Mouse (Mus musculus) spleen, adult 12 weeks (tissue): ENCODE results near the gene Prep.
"Not testable (repeated sequence)": the region's sequence is repeated elsewhere in the genome, so short reads cannot be mapped to it uniquely, and the experiment has no call there.

Source experiments
- DNase-seq: peaks from one replicate; pipeline ENCODE4 v3.0.0; 2022; ENCODE audit warnings: low spot score

The Prep gene

DNA sequence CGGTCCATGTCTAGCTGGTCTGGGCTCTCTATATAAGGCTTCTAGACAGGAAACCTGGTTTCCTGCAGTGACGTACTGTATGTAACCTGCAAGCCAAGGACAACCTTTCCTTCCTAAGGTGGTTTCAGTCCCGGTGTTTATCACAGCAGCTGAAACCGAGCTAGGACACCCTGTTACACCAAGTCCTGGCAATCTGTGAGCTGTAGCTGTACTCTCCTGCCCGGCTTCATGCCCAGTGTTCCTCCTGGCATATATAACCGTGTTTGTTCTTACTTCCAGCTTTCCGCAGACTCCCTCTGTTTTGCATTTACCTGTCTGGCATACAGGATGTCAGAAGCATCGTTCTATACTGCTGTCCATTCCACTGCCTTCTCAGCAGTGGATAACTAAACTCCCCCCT, 51.4 kb downstream of the Prep start:
- DNase-seq = no peak

DNA sequence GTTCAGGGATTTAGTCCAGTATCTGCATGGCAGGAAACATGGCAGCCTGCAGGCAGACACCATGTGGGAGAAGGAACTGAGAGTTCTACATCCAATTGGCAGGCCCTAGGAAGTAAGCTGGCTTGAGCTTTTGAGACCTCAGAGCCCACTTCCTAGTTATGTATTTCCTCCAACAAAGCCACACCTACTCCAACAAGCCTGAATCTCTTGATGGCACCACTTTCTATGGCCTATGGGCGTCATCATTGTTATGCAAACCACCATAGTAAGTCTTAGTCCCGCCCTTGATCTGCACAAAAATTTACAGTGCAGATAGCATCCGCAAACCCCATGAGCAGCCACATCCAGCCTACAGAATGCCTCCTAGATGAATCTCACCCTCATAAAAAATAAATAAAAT, 54.6 kb downstream of the Prep start:
- no peak for DNase-seq

DNA sequence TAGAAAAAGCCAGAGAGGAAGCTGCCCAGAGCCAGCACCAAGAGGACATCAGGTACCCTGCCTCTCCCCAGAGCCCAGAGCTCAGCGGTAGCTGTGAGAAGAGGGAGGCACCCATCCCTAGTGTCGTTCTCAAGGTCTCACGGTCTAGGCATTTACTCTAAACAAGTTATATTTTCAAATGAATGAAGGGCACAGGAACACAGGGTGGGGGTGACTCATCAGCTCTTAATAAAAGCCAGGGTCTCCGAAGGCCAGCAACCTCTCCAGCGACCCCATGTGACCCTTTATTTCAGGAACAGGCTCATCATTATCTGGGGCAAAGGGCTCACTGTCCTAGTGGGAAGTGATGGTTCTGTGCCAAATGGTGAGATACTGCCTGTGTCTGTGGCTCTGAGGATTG, 55.5 kb downstream of the Prep start:
- DNase-seq = no peak

DNA sequence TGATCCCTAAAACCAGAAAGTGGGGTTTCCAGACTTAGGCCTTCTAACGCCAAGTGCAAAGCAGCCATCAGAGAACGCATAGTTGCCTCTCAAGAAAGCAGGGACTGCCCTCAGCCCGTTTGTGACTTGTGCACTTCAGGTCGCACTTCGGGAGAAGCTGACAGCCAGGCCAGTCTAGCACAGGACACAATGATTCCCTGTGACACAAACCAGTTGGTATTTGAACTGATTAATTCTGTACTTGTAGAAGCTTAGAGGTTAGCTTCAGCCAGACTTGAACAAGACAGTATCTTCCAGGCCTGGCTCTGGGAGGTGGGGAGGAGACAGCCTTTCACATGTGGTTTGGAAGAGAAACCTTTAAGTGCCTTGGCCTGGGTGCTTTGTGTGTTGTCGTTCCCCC, 56.0 kb downstream of the Prep start:
- no peak for DNase-seq

DNA sequence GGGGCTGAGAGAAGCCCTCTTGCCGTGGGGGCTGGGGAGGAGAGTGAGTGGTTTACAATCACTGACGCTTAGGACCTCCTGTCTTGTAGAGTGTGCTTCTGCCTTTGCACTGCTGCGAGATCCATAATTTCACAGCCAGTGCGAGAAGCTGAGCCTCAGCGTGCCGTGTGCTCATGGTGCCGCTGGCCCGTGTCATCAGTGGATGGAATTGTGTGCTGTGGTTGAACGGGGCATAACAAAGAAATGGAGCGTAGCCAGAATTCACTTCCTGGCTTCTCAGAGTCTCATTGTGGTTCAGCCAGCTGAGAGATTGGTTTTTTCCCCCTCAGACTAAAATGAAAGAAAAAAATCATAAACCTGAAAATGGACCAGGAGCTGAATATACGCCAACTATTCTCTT, 62.1 kb downstream of the Prep start:
- no peak for DNase-seq

DNA sequence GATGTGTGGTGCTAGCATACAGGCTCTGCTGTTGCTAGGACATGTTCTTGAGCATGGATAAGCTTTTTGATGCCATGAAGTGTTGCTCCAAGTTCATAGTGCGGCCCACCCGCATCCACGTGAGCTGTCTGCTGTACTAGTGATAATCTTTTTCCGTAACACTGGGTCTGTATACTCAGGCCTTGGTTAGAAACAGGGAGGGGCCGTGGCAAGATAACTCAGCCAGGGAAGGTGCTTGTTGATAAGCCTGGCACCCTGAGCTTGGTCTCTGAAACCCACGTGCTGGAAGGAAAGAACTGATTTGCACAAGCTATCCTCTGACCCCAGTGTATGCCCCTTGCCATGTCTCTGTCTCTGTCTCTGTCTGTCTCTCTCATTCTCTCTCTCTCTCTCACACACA, 63.0 kb downstream of the Prep start:
- no peak for DNase-seq

DNA sequence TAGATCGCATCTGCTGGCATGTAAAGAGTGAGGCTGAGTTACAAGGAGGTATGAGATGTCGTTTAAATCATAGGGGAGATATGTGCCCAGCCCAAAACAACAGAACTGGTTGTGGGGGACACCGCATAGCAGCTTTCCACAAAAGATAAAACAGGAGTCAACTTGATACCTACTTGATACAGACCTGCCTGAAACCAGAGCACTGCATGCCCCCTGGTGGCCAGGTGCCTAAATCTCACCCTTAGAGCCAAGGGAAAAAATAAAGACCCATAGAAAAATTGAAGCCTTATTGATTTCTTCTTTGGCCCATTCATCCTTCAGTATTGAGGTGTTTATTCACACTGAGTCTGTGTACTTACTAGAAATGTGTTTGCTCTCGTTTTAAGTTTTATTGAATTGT, 65.4 kb downstream of the Prep start:
- peak; percentile 19 for DNase-seq

DNA sequence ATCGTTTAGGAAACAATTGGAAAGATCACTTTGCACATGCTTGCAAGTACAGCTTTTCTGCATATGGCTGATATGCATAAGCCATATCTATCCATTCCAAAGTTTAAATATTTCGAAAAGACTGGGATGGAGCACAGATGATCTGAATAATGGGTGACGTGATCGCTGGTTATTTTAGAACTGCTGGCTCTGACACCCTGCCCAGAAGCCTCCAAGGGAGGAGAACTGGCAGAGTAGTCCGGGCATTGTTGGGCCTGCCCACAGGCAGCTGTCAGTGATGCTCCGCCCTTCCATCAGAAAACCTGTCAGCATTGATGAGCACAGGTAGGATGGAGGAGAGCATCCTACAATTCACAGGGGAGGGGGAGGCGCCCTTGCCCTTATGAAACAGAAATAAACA, 69.8 kb downstream of the Prep start:
- DNase-seq = no peak

DNA sequence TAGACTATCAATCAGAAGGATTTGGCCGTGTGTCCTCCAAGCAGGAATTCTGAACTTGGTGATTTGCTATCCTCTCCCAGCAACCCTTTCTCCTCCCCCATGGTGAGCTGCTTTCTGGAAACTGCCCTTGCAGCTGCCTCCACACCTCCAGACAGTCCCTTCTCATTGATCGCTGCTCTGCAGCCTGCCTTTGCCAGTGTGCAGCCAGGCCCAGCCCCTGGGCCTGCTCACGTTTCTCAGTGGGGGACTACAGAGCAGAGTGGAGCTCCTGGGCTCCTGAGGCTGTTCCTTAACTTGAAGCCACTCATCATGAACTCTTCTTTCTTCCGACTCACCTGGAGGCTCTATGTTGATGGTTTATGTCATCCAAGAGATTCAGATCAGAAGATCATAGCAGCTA, 72.9 kb downstream of the Prep start:
- DNase-seq = no peak

DNA sequence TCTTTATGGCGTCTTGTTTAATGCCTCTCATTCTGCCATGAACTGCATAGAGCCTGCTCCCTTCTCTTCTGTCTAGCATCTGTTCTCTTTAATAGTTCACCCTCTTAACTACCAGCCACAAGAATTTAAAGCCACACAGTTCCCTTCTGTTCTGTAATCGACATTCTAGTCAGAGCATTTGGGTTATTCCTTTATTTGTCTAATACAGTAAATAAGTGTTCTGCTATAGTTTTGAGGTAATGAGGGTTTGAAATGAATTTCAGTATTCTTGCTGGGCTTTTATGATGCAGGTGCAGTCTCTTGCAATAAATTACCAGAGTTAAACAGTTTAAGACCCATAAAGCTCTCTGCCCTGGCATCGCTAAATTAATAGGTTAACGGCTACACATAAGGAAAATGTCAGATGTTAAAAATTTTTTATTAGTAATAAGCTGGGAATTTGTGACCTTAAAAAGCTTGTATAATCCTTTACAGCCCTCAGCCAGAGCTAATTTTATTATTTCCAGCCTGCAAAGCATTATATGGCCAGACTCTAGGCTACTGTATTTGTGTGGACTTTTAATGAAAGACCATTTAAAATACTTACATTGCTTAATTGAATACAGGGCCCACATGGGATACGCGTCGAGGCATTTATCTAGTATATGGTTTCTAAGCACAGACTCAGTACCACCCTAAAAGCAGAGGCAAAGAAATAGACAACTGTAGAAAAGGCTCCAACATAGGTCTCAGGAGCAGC, 73.6 kb downstream of the Prep start:
- DNase-seq = no peak

DNA sequence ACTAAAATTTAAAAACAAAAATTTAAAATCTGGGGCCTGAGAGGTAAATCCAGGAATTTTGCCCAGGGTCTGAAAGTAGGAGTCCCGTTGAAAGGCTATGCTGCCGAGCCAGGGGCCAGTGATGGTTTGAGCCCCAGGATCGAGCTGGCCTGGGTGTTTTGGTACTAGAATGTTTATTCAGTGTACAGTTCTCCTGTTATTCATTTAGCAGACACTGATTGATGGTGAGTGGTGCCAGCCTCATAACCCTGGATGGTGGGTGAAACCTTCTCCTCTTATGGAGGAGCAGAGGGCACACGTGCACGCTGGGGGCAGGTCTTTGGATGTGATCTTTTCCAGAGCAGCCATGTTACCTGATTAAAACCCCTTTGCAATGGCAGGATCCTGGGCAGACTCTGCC, 75.4 kb downstream of the Prep start:
- no peak for DNase-seq

DNA sequence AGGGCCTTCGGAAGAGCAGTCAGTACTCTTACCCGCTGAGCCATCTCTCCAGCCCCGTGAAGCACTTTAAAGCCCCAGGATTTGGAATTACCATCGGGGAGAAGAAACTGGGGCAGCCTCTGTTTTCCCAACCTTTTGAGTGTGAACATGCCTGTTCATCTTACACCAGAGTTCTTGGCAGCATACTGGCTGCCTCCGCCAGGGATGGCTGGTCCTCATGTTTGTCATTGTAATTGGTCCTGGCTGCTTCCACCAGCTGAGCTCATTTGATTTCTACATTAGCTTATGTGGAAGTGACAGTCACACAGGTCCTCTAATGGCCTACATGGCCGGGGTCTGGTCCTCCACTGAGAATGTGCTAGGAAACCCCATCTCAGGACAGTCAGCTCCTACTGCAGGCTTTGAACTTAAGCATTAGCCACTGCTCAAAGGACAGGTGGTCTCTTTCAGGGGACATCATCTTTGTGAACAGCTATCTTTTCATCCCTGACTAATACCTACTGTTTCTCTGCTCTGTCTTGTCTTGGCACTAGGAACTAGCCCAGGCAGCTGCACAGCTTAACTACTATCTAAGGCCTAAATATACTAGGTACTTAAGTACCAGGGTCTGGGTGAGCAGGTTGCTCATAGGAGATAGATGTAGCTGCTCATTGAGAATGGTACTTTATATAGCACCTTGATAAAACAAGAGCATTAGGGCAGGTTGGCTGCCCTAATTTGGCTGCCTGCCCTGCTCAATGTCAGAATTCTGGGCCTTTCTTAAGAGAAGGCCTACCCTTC, 77.2 kb downstream of the Prep start:
- DNase-seq = no peak

DNA sequence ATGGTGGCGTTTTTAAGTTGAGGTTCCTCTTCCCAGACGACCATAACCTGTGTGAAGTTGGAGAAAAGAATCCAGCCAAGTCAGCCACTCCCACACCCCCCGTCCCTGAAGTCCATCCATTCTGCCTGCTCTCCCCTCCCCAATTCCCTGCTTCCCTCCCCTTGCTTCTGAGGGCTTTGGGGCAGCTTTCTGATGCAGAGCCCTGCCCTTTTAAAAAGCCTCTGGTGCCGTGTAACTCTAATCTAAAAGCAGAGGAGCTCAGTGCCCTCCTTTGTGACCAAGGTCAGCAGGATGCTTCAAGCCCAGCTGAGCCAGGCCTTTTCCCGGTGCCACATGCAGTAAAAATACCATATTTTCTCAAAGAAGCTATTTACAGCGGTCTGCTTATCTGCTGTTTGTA, 79.8 kb downstream of the Prep start:
- no peak for DNase-seq

DNA sequence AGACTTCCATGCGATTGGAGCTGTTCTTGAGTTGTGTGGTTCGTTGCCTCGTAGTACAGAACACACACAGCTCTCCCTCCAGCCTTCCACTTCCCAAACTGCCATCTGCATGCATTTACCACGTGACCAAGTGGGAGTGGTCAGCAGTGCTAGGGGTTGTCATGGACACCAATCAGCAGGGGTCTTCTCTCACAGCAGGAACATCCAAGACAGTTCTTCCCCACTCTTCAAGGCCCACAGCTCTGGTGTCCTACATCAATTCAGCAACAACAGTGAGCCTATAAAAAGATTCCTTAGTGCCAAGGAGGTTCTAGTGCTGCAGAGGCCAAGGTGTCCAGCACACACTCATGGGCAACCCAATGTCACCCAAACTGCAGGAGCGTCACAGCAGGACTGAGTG, 84.1 kb downstream of the Prep start:
- DNase-seq = no peak

DNA sequence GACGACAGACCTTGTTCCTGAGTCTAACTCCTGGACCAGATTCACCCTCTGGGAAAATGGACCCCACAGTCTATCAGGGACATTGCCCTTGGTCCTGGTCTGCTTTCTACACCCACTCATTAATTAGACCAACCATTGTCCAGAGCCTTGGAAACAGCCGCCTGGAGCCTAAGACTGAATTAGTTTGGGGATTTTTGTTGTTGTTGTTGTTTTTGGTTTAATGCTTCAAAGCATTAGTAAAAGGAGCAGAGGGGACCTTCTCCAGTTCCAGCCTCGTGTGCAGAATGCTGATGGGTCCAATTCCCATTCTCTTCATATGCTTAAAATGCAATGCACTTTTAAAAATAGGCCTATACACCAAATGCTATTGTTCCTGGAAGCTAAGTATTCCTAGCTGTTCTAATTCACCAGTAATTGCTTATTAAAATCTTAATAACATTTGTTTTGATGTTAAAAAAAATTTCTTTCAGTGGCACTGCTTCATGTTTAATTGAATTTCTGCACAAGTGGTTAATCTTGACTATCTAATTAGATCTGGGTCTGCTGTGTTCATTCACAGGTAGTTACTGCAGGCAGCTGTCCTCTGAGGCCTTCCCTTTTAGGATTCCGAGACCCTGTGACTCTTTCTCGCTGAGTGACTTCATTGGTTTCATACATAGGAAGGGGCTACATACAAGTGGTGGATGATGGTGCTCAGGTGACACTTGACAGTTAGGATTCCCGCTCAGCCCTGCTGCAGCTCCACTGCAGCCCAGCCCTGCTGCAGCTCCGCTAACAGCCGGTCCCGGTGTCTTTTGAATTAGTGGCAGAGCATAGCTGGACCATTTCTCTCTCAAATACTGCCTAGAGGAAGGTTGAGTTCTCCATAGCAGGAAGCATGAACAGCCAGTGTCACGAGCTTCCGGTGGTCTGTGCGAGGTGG, 85.0 kb downstream of the Prep start:
- DNase-seq = no peak

DNA sequence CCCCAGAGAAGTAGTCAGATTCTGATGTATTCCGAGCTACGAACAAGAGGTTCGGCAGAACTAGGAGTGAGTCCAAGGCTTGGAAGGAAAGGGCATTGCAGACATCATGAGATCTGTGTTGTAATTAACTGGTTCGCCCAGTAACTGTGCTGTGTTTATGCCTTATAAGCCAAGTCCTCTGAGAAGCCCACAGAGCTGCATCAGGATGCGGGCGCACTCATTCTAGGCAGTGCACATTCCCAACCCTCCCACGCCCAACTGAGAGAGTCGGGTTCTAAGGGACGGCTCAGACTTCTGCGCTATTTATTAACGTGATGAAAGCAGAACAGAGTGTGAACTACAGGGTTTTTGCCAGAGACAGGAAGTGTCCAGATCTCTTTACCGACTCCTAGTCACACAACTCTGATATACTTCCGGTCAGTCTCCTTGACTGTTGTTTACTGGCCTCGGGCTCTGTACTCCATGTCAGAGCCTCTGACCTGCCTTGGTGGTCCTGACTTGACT, 87.6 kb downstream of the Prep start:
- no peak for DNase-seq

DNA sequence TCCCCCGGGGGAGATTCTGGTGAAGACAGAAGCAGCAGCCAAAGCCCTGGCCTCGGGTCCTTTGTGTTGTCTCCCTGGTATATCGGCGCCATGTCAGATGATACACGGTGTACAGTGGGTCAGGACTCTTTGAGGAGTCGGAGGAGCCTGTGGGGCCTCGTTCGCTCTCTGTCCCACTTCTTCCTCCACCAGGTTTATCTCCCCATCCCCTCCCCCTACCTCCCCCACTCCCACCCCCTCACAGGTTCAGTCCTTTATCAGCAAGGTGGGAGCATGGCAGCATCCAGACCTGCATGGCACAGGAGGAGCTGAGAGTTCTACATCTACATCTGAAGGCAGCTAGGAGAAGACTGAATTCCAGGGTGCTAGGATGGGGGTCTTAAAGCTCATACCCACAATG, 98.8 kb downstream of the Prep start:
- DNase-seq = no peak

DNA sequence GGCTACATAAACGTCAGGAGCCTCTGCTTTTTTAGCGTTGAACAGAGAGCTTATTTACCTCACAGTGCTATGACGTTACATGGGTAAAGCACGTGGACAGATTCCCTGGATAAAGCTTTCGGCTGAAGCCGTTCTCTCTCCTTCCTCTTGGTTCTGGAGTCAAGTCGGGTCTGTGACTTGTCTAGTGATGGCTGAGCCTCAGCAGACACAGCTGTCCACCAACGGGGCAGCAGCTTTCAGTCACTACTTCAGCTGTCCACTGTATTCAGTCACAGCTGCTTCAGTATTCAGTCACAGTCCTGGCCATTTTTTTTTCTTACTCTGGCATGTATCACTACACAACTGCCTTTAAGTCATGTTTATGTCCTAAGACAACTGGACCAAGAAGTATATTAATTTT, 106.9 kb downstream of the Prep start:
- DNase-seq = no peak

DNA sequence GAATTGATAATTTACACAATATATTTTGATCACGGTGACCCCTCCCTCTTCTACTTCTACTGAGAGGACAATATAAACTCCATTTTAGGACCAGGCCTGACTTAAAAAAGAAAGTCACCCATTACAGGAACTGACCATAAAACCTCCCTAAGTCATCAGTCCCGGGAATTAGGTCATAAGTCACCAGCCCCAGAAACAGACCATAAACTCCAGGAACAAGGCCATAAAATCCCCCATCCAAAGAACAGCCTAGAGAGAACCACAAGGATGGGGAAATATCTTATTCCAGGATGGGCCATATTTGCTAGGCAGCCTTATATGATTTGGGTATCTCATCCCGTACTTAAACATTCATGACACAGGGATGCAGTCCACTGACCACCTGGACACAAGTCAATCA, 107.3 kb downstream of the Prep start:
- DNase-seq = no peak

DNA sequence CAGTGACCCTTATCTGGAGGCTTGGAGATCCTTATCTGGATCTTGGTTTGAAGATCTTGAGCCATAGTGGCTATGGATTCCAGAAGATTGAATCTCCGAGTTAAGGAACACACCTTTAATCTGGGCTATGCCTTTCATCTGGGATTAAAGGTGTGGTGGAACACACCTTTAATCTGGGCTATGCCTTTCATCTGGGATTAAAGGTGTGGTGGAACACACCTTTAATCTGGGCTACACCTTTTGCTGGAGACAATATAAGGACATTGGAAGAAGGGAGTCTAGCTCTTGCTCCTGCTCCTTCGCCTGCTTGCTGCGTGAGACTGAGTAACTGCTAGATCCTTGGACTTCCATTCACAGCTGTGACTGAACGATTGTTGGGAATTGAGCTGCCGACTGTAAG, 110.8 kb downstream of the Prep start, which contains the start of gene Popdc3:
Gene Popdc3 (plus strand): TSS at position 301 of the 400 bp plus-strand sequence.
- not testable (repeated sequence) for DNase-seq

DNA sequence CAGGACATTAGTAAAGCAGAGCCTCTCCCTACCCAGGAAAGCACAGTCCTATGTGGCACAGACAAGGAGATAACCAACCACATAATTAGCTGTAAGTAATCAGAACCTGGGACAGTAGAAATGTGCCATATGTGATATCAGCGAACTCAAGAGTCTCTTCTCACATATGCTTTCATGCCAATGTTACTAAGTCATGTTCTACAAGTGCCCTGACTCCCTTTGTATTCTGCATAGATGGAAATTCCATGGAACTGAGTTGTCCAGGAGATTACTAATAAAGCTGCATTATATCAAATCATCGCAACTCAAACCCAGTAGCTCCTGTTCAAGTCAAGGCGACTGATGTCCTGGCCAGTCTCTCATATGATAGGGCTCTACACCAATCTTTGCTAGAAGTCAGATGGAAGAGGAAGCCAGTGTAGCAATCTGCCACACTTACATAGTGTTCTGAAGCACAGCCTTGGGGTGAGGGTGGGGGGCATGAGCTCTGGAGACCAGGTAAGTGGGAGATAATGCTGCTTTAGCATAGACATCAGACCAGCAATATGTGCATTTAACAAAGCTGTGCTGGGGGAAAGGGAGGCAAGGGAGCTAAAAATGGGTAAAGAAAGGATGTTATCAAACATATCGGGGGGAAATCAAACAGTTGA, 113.8 kb downstream of the Prep start:
- no peak for DNase-seq

DNA sequence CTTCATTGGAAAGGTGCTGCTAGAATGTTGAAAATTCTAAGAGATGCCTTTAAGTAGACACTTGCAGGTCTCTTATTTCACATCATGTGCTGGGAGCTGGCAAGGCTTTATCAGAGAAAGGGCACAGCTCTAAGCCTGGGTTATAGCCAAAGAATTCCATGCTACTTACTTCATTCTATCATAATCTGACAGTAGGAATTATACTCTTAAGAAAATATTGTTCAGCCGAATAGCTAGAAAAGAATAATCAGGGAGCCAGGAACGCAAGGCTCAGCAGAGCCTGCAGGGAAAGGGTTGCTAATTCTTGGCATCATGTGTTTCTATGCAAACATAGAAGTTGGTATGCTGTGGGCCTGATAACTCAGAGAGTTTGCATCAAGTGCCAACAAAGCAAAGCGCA, 114.3 kb downstream of the Prep start:
- DNase-seq = no peak
